Mouse (Mus musculus) kidney, adult 2 months (tissue): Measurements from ENCODE around the gene Slc11a2.

ENCODE experiments used
- CTCF ChIP-seq: fragments of 200-500 bp; conservative IDR thresholded peaks from 2 replicates; pipeline ENCODE4 v1.5.1; 2011; ENCODE audit warnings: low read depth, mild to moderate bottlenecking, control low read depth, low read length, moderate library complexity, mixed read lengths; ENCODE audit not compliant: insufficient read depth, insufficient read length
- POLR2A ChIP-seq: fragments of 200-500 bp; IDR thresholded peaks from one replicate; pipeline ENCODE4 v1.6.1; 2011; ENCODE audit warnings: low read depth, low read length, control low read depth

- TF ChIP-seq CTCF (no peak), POLR2A (no peak)
Observed at GRCm38 (mm10) chr15:100349496-100349895, 75.4 kb downstream of the Slc11a2 start.
